Mouse (Mus musculus) ES-Bruce4 (cell line): ENCODE measurements around the gene Cdkl3. TPM values are rescaled to one million over a fixed set of nuclear protein-coding genes. Genes with fewer than 3 reads are reported as not detected.
"Not testable (repeated sequence)": the region's sequence is repeated elsewhere in the genome, so short reads cannot be mapped to it uniquely, and the experiment has no call there.

ENCODE experiments used
- H3K27ac ChIP-seq: 2 replicates; pipeline ENCODE4 v1.5.1; 2012; ENCODE audit warnings: low read length, inconsistent platforms; ENCODE audit not compliant: insufficient read depth
- H3K27me3 ChIP-seq: 2 replicates; pipeline ENCODE4 v1.6.1; 2012; ENCODE audit warnings: mild to moderate bottlenecking, low read length, inconsistent platforms; ENCODE audit not compliant: control insufficient read depth, poor library complexity, insufficient read depth, severe bottlenecking
- H3K36me3 ChIP-seq: 2 replicates; pipeline ENCODE4 v1.6.1; 2012; ENCODE audit warnings: inconsistent platforms, mild to moderate bottlenecking, low read length, moderate library complexity; ENCODE audit not compliant: control insufficient read depth, poor library complexity, insufficient read depth, severe bottlenecking
- H3K4me1 ChIP-seq: one replicate; pipeline ENCODE4 v1.8.1; 2011; ENCODE audit warnings: low read length; ENCODE audit not compliant: control insufficient read depth, insufficient read depth
- H3K4me3 ChIP-seq: 2 replicates; pipeline ENCODE4 v1.5.1; 2011; ENCODE audit warnings: low read depth, mild to moderate bottlenecking, low read length
- H3K9ac ChIP-seq: 2 replicates; pipeline ENCODE4 v1.6.1; 2012; ENCODE audit warnings: low read depth, mild to moderate bottlenecking, inconsistent platforms; ENCODE audit not compliant: poor library complexity, severe bottlenecking
- H3K9me3 ChIP-seq: replicated peaks from 2 replicates; pipeline ENCODE4 v1.6.1; 2012; ENCODE audit warnings: mild to moderate bottlenecking, low read length, inconsistent platforms; ENCODE audit not compliant: control insufficient read depth, poor library complexity, insufficient read depth, severe bottlenecking
- CTCF ChIP-seq: IDR thresholded peaks from one replicate; pipeline ENCODE4 v1.8.1; 2011; ENCODE audit warnings: low read depth, low read length
- EP300 ChIP-seq: IDR thresholded peaks from 2 replicates; pipeline ENCODE4 v1.6.1; 2011; ENCODE audit warnings: low read depth, low read length; ENCODE audit not compliant: insufficient read depth
- POLR2A ChIP-seq: IDR thresholded peaks from one replicate; pipeline ENCODE4 v1.8.1; 2011; ENCODE audit warnings: low read length; ENCODE audit not compliant: insufficient read depth
- polyA plus RNA-seq: library from polyadenylated mRNA; stranded (reverse); fragments of >200 nt; gene quantifications from 2 replicates; pipeline ENCODE4 v1.2.4, GENCODE M21; 2011; ENCODE audit warnings: low read depth; ENCODE audit not compliant: missing spikeins, insufficient read depth, insufficient read length

Cdkl3 gene
- polyA plus RNA-seq, 1 experiment = 12.9 TPM

GRCm38 (mm10) chr11:52108796-52109195 is 104.8 kb downstream of the Cdkl3 start:
- no peak for TF ChIP-seq CTCF
- no peak for TF ChIP-seq POLR2A
- TF ChIP-seq EP300 = no peak
- H3K9me3 ChIP-seq = no peaks in the 10 kb centered on the region
- H3K36me3 ChIP-seq = peaks cover 17% of the 10 kb centered on the region
- H3K4me1 ChIP-seq = no peaks in the 10 kb centered on the region
- no peak overlapping the region for H3K4me3 ChIP-seq
- no peaks in the 10 kb centered on the region for H3K27me3 ChIP-seq
- H3K27ac ChIP-seq = no peak overlapping the region
- no peak overlapping the region for H3K9ac ChIP-seq

- peaks cover 23% of the 10 kb centered on the region for H3K36me3 ChIP-seq
- H3K27me3 ChIP-seq = no peaks in the 10 kb centered on the region
- H3K9ac ChIP-seq = no peak overlapping the region
- no peak overlapping the region for H3K27ac ChIP-seq
- no peaks in the 10 kb centered on the region for H3K4me1 ChIP-seq
- TF ChIP-seq POLR2A = no peak
- no peak for TF ChIP-seq CTCF
- TF ChIP-seq EP300 = no peak
- no peaks in the 10 kb centered on the region for H3K9me3 ChIP-seq
- H3K4me3 ChIP-seq = no peak overlapping the region
Measured at GRCm38 (mm10) chr11:52109421-52109820, 105.4 kb downstream of the Cdkl3 start.

GRCm38 (mm10) chr11:52115479-52115878 is 111.5 kb downstream of the Cdkl3 start:
- TF ChIP-seq POLR2A (no peak), EP300 (no peak), CTCF (no peak)
- Histone ChIP-seq H3K27me3 (no peaks in the 10 kb centered on the region), H3K27ac (peak overlapping the region; percentile 36; the same call in 1 of the 2 replicates), H3K36me3 (peaks cover 71% of the 10 kb centered on the region), H3K4me3 (no peak overlapping the region), H3K9me3 (no peaks in the 10 kb centered on the region), H3K9ac (no peak overlapping the region), H3K4me1 (no peaks in the 10 kb centered on the region)

- not testable (repeated sequence) for H3K27ac ChIP-seq, H3K4me1 ChIP-seq, H3K9me3 ChIP-seq, H3K27me3 ChIP-seq, H3K9ac ChIP-seq, H3K4me3 ChIP-seq
- peaks cover 76% of the 10 kb centered on the region for H3K36me3 ChIP-seq
Measured at GRCm38 (mm10) chr11:52116117-52116516, 112.1 kb downstream of the Cdkl3 start.

GRCm38 (mm10) chr11:52117156-52117555 is 113.1 kb downstream of the Cdkl3 start:
- Histone ChIP-seq H3K4me1 (no peaks in the 10 kb centered on the region), H3K36me3 (peaks cover 84% of the 10 kb centered on the region), H3K27ac (no peak overlapping the region), H3K9me3 (no peaks in the 10 kb centered on the region), H3K27me3 (no peaks in the 10 kb centered on the region), H3K9ac (no peak overlapping the region), H3K4me3 (no peak overlapping the region)
- TF ChIP-seq EP300 = no peak
- TF ChIP-seq CTCF = no peak
- no peak for TF ChIP-seq POLR2A

GRCm38 (mm10) chr11:52120415-52120814 is 116.4 kb downstream of the Cdkl3 start:
- not testable (repeated sequence) for H3K27me3 ChIP-seq, H3K27ac ChIP-seq, H3K4me3 ChIP-seq, H3K4me1 ChIP-seq, H3K9me3 ChIP-seq, H3K9ac ChIP-seq
- peaks cover 73% of the 10 kb centered on the region for H3K36me3 ChIP-seq
